Mouse (Mus musculus) neural tube, embryonic 10.5 days (tissue): ENCODE results near the gene Klc2.
"Not testable (repeated sequence)": the region's sequence is repeated elsewhere in the genome, so short reads cannot be mapped to it uniquely, and the experiment has no call there.

ENCODE experiments used
- DNase-seq: peaks from one replicate; pipeline ENCODE4 v3.0.0-alpha.2; 2017; ENCODE audit warnings: low spot score; ENCODE audit errors: extremely low spot score

Klc2 gene

DNA sequence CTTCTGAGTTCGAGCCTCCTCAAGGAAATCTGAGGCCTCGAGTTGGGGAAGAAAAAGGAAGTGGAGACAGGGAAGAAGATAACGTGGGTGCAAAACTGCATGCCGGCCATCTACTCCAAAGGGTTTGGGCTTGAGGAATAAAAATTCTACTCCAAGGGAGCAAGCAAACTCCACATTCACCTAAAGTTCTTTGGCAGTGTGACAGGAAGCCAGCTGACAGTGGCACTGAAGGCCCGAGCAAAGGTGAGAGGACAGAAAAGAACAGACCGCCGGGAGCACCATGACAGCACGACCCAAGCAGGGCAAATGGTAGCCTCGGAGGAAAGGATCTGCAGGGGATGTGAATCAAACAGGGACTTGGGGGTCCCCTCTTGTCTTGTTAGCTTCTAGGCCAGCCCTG lies 12.3 kb downstream of the Klc2 start:
- DNase-seq: no peak

DNA sequence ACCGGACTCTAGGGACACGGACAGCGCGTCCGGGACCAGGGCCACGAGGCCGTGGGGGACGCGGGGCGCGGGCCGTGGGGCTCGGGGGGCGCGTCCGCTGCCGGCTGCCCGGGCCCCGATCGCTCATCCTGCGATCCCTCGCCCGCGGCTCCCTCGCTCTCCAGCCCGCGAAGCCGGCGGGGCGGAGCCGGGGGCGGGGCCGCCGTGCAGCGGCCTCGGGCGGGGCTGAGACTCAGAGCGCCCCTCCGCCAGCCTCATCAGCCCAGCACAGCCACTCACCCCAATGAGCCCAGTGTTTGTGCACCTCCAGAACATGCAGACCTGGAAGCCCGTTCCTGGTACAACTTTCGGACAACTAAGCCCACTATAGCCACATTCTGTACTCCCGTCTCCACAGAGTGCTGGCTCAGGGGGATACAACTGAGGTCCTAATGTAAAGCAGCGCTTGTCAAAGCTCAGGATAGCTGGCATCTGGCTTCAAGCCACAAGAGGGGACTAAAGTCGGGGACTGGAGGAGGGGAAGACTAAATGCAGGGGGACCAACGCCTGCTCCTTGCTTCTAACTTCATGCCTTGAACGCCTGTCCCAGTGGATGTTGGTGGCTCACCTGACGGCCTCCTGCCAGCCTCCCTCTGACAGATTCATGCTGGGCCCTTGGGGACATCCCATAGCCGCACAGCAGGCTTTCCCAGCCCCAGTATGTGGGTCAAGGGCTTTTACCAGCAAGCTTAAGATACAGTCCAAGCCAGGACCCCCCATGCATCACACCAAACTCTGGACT lies 19.8 kb downstream of the Klc2 start, which contains the start of gene Cnih2:
Cnih2 (minus strand) TSS at position 159 of the 781 bp plus-strand sequence.
- DNase-seq: peak; percentile 72

DNA sequence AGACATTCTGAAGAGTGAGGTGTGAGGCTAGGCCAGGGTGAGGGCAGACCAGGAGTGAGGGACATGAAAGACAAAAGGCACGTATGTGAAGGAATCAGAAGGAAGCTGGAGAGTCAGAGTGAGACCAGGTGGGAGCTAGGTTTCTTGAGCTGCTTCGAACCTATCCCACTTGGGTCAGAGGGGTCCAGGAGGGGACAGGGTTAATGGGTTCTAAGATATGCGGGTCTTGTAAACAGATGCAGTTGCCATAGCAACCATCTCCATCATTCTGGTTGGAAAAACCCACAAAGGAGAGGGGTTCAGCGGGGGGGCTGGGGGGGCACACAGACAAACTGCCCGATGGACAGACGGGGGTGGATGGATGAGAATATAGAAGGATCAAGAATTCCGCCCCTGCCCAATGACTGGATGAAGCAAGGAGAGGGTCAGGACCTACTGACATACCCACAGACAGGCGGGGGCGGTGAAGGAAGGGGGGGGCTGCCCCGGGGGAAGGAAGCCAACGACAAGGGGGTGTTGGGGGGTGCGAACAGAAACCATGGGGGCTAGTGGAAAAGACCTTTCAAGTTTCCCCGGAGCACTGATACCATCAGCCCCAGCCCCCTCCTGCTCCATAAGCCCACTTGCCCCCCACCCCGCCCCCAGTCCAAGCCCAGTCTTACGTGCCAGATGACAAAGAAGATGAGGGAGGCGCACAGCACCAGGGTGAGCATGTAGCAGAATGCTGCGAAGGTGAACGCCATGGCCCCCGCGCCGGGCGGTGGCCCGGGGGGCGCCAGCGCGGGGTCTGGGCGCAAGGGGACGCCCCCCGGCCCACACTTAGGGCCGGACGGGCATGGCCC lies 20.6 kb downstream of the Klc2 start:
- peak; percentile 39 for DNase-seq

DNA sequence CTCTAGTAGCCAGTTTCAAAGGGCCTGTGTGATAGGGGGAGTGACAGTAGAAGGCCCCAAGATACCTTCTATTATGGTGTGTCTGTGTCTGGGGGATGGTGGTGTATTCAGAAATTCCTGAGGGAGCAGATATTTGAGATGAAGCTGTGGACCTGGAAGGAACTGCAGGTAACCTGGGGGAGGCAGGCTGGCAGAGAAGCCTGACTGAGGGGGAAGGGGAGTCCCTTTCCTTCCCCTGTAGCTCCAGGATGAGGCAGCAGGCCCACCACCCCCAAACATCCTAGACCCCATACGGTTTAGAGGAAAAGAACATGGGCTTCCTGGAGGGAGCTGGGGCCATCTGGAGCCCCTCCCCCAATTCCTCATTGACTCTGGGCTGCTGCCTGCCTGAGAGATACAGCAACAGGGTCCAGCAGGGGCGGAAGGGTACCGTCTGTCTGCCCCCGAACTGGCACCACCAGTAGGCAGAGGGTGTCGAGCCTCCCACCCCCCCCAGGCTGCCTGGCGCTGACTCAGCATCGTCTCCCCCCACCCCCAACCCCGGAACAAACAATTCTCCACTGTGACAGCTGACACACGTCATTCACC lies 22.4 kb downstream of the Klc2 start:
- no peak for DNase-seq

DNA sequence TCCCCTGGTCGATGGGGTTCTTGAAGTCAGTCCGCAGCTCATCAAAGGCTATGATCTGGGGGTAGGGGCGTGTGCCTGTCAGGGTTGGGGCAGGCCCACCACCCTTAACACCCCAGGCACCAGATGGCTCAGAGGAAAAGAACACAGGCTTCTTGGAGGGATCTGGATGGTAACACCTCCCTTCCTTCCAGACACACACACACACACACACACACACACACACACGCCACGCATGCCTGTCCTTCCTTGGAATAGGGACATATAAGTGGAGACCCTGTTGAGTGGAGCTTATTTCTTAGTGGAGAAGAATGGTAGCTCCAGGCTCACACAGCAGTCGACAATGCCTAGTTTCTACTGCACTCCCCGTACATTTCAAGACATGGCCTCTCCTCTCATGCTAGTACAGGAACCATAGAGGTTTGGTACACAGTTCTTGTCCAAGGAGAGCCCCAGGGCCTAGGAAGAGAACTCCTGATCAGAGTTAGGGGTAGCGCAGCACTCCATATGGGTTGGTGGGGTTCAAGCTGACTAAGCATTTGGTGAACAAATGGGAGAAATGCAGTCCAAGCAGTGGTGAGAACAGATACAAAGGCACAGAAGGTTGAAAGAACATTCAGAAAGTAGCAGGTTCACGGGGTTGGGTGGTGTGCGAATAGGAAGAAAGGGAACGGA lies 23.5 kb downstream of the Klc2 start:
- DNase-seq: no peak

DNA sequence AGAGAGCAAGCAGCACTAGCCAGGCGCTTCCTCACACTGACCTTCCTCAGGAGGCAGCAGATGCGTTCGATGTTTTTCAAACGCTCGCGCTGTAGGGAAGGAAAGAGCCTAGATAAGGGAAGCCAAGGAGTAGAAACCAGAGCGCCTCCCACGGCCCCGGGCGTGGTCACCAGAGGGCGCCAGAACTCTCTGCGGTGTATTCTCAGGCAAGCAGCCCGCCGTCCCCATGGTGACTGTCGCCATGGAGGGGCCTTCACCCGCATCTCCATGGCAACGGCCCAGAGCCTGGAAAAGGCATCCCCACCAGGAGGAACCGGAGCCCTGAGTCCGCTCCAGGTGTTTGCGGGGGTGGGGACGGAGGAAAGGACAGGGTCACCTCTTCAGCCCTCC lies 24.1 kb downstream of the Klc2 start:
- DNase-seq: peak; percentile 99

DNA sequence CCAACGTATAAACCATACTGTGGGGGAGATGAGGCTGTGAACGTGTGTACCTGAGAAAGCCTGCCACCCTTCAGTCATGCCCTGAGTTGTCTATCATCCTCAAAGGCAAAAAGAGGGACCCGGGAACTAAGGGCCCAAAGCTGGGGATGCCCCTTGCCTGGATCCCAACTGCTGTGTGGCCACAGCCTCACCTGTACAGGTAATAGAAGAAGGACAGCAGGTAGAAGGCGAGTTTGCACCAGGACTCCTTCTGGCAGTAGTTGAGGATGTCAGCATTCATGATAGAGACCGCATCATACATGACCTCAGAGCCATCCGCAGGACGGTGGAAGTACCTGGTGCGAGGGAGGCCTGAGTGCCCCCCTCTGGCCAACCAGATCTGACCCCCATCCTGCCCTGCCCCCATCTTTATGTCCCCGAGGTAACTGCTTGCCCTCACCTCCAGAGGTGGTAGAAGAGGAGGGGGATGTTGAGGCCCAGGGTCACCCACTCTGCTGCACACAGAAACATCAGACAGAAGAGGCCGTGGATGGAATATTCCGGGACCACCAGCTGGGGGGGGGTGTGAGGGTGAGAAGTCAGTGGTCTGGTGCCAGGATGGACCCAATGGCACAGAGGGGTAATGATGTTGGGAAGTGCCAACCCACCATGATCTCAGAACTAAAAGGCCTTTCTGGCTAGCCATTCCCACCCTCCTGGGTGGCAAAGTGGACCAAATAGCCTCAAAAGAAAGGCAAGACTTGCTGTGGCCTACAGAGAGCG lies 24.7 kb downstream of the Klc2 start:
- DNase-seq: no peak

DNA sequence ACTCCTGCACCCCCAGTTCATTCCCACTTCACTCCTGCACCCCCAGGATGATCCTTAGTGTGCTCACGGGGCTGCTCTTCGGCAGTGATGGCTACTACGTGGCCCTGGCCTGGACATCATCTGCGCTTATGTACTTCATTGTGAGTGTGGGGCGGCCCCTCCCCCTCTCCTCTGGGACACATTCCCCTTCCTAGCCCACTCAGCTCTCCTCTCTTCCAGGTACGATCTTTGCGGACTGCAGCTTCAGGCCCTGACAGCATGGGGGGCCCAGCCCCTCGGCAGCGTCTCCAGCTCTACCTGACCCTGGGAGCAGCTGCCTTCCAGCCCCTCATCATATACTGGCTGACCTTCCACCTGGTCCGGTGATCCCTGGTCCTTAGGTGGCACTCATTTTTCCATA lies 26.3 kb downstream of the Klc2 start:
- no peak for DNase-seq

DNA sequence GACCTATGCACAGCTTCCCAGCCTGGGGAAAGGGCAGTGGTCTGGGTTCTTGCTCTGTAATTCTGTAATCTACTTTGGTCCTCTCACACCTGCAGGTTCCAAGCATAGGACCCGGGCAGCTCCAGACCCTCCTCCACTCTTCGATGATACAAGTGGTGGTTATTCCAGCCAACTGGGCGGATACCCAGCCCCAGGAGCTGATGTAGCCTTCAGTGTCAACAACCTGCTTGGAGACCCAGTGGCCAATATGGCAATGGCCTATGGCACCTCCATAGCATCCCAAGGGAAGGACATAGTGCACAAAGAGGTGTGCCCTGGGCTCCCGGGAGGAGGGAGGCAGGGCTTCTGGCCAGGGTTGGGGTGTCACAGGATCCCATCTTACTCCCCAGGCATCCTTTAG lies 29.0 kb downstream of the Klc2 start:
- no peak for DNase-seq

DNA sequence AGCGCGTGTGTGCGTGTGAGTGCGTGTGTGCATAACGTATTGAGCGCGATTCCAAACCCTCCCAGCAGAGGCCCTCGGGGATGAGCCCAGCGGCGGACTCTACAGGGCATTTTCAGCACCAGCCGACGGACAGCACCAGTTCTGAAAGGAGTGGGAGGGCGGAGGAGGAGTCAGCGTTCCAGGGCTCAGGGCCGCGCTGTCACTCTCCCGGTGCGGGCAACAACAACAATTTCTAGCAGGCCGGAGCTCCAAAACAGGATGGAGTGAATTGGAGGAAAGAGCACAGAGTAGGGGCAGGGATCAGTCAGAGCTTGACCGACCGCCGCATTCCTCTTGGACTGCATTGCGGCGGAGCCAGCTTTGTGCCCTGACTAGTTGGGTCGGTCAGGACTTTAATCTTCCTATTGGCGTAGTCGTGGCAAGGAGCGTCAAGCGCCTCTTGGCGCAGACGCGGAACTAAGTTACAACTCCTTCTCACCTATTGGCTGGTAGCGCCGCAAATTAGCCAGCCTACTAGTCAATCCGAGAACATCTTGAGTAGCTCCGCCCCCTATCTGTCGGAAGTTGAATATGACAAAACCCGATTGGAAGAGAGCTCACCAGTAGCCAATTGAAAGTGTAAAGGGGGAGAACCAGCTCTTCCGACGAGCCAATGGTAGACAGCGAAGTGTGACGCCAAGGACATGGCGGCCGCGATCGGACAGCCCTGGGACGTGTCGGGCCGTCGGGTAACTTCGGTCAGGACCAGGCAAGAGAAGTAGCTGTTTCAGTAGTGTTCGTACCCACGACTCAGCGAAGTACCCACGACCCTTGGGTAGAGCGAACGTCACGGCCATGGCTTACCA lies 30.3 kb downstream of the Klc2 start, which contains the start of gene Yif1a:
Yif1a (plus strand) TSS at position 655 of the 845 bp plus-strand sequence.
- peak; percentile 95 for DNase-seq

DNA sequence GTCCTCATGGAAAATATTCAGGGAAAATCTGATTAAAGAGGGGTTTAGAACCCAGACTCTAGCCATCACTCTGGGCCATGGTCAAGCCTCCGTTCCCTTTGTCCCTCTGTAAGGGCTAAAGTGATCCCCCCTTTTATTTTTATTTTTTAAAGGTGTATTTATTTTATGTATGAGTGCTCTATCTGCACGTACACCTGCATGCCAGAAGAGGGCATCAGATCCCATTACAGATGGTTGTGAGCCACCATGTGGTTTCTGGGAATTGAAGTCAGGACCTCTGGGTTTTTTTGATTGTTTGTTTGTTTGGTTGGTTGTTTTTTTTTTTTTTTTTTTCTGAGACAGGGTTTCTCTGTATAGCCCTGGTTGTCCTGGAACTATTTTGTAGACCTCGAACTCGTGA lies 31.8 kb downstream of the Klc2 start:
- not testable (repeated sequence) for DNase-seq

DNA sequence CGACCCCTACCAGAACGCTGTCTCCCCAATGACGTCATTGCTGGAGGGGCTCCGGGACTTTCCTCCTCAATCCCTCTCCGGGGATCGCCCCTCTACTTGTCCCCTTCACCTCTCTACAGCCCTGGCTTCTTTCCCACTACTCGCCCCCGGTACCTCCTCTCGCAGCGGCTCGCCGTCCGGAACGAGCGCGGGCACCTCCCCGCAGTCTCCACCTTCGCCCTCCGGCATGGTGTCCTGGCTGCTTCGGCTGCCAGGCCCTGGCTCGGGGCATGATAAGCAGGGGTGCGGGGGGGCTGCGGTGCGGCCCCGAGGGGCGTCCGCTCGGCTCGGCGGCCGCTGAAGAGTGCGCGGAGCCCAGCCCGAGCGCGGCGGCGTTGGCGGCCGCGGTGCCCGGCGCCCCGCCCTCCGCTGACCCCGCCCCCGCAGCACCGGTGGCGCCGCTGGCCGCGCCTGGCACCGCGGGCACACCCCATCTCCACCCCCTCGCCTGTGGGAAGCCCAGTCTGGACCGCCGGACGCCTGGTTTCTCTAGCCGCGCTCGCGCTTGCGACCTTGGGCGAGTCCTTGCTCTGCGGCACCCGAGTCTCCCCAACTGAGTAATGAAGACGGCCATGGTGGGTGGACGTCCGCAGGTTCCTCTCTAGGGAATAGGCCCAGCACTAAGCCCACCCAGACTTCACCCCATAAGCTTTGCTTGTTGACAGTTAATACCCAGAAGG lies 33.1 kb downstream of the Klc2 start, which contains the start of gene Tmem151a:
Tmem151a (minus strand) TSS at position 387 of the 719 bp plus-strand sequence.
- peak; percentile 32 for DNase-seq

DNA sequence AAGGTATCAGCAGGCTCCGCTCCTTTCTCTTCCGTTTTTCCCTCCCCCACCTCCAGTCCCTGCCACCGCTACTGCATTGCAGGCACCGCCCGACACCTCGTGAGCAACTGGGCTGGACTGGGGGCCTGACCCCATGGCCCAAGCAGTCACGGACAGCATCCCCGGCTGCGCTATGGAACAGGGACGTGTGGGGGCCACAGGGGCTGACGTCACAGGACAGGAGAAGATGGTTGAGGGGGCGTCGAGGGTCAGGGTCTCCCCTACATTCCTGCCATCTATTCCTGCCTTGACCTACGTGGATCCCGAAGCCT lies 33.6 kb downstream of the Klc2 start:
- no peak for DNase-seq

DNA sequence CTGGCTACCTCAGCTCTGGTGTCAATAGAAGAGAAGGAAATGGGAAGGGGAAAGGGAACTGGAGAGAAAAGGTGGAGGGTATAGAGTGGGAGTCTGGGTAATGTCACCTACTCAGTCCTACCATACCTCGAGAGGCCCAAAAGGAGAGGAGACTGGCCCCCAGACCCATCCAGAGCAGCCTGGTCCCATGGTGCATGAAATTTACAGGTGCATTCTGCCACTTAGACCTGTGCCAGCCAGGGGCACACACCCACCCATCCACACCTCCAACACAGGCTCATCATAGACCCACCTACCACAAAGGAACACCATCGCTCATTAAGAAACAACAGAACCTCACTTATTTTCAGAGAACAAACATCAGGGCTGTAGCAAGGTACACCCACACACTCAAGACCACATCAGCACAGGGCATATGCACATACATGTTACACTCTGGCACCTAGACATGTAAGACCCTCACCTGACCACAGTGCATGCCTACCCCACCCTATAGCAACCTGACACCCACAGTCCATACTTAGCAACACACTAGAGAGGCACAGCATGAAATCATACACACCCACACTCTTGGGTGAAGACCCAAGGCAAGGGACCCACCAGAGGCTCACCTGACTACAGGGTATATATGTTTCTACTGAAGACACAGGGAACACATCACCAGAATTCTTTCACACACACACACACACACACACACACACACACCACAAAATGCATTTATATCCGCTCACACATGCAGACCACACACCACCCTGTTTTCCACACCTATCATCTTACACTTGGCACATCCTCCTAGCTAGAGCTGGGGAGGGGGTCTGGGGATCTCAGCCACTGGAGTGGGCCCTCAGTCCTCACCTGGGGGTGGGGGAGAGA lies 34.2 kb downstream of the Klc2 start:
- DNase-seq: no peak

DNA sequence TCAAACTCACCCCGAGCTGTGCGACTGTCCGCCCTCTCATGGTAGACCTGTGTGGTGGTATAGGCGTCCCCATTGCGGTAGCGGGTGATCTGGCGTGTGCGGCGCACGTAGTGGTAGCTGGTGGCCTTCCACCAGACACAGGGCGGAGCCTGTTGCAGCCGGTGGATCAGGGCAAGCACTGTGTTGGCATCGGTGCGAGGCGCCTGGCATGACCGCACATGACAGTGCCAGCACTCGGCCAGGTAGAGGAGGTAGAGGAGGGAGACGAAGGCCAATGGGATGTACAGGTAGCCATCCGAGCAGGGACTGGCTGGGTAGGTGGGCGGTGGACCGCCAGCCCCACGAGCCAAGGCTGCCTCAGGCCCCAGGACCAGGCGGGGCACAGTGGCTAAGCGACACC lies 35.8 kb downstream of the Klc2 start:
- DNase-seq: no peak

DNA sequence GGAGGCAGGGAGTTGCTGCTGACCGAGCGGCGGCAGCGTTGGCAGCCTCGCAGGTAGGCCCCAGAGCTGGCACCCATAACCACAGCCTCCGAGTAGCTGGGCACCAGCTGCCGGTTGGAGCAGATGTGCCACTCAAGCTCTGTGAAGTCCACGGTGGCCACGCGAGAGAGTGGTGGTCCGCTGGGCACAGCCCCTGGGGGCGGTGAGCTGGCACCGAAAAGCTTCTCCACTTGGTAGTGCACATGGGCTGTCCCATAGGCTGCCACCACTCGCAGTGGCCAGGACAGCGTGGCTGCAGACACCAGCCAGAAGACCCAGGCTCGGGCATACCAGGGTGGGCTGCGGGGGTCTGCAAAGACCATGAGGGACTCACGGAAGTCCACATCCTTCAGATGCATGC lies 36.4 kb downstream of the Klc2 start:
- no peak for DNase-seq

DNA sequence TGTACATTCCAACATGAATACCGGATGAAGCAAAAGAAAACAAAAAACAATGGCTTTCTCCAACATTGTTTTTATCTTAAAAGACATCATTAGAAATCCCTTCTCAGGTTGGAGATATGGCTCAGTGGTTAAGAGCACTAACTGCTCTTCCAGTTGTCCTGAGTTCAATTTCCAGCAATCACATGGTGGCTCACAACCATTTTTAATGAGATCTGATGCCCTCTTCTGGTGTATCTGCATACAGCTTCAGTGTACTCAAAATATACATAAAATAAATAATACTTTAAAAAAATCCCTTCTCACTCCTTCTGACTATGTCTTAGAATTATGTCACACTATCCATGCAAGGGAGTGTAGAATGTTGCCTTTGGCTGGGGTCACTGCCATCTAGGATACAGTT lies 39.1 kb downstream of the Klc2 start:
- no peak for DNase-seq

DNA sequence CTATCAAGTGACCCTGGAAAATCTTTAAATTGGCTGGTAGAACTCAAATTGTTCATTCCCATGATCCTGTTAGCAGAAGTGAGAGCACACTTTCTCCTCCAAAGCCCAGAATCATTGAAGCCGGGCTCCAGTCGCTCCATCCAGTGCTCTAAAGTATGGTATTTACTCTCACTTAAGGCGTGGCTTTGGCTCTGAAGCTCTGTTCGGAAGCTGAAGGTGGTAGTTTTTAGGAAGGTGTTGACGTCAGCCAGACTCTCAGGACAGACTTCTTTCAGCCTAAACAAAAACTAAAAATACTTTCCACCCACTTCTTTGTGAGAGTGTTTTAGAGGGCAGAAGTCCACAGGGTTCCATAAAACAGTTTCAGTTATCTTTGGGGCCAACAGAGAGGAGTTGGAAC lies 44.8 kb downstream of the Klc2 start:
- no peak for DNase-seq
